Mouse (Mus musculus): ENCODE data around the gene Trib3.

- TF ChIP-seq CTCF (IDR thresholded peaks at IDR 0.05) (no peak), EP300 (IDR thresholded peaks at IDR 0.05; ENCODE audit: insufficient read depth, low read depth, low read length) (no peak)
Measured at GRCm38 (mm10) chr2:152384191-152384590, 40.4 kb upstream of the Trib3 start.

All from heart, adult 2 months (tissue).